Mouse (Mus musculus): ENCODE results near the gene Cmtm1. TPM values are rescaled to one million over a fixed set of nuclear protein-coding genes. Genes with fewer than 3 reads are reported as not detected.

The Cmtm1 gene
- not detected in 2 replicates for polyA plus RNA-seq (2015; fragmentation: Nextera tagmentation; extraction: Ambion mirVana)

DNA sequence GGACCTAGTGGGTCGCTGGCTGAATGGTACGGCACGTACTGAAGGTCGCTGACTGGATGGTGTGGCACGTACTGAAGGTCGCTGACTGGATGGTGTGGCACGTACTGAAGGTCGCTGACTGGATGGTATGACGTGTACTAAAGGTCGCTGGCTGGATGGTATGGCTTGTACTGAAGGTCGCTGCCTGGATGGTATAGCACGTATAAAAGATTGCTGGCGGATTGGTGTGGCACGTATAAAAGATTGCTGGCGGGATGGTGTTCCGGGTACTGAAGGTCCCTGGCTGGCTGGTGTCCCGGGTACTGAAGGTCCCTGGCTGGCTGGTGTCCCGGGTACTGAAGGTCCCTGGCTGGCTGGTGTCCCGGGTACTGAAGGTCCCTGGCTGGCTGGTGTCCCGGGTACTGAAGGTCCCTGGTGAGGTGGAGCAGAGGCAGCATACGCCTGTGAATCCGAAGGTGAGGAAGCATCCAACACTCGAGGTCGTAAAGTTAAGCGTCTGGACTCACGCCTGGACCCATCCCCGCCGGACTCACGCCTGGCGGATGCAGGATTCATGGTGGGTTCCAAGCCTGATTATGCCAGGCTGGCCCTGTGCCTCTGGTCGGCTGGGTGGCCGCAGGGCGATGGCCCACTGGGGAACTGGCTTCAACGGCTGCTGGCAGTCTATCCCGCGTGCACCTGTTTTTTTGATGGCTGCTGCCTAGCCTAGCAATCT lies at the start of gene Cmtm1, which contains the start of gene Gm45711:
Cmtm1 (minus strand) TSS at position 705 of the 715 bp plus-strand sequence.
Gm45711 (minus strand) TSS at position 641 of the 715 bp plus-strand sequence.

GRCm38 (mm10) chr8:104339229-104339982 lies 29.5 kb upstream of the Cmtm1 start, which contains the start of gene Cmtm3:
TSS of gene Cmtm3 (plus strand) at chr8:104339410.

DNA sequence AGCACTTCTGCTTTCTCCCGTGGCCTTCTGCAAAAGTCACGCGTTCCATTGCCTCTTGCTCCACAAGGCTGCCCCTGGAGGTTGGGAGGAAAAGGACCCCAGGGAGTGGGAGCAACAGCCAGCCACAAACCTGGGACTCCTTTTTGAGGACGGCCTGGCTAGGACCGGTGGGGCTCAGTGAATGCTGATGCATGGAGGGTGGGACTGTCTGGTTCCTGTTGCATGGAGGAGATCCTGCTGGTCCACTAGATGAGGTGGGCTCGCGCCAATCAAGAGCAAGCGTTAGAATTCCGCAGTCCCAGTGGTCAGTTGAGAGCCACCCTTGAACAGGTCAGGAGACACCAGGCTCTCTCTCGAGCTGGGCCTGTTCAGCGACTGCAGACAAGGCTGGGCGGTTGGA lies 12.0 kb upstream of the Cmtm1 start, which contains the start of gene Cmtm2b:
Cmtm2b (plus strand) TSS at position 301 of the 400 bp plus-strand sequence.

GRCm38 (mm10) chr8:104321267-104321666 lies 11.3 kb upstream of the Cmtm1 start, which contains the start of gene Gm11020:
TSS of gene Gm11020 (plus strand) at chr8:104321567.

GRCm38 (mm10) chr8:104293081-104293480 lies 16.9 kb downstream of the Cmtm1 start, which contains the start of gene Cmtm2a:
TSS of gene Cmtm2a (minus strand) at chr8:104293181.

GRCm38 (mm10) chr8:104250439-104251367 lies 59.2 kb downstream of the Cmtm1 start, which contains the start of gene Cklf:
TSS of gene Cklf (plus strand) at chr8:104250861.

GRCm38 (mm10) chr8:104248276-104248675 lies 61.7 kb downstream of the Cmtm1 start, which contains the start of gene Tk2:
TSS of gene Tk2 (minus strand) at chr8:104248558.

Other genes with a start within 250 kb of the Cmtm1 start
- gene Cdh5, start 208.5 kb downstream of the Cmtm1 start, polyA plus RNA-seq (2015; fragmentation: Nextera tagmentation; extraction: Ambion mirVana): 36.3 and 43.6 TPM in 2 replicates
- 1.2 TPM in 2 replicates for gene Bean1, start 139.7 kb downstream of the Cmtm1 start, polyA plus RNA-seq (2015; fragmentation: Nextera tagmentation; extraction: Ambion mirVana)
- 7.9 and 10.5 TPM in 2 replicates for gene Tk2, start 61.6 kb downstream of the Cmtm1 start, polyA plus RNA-seq (2015; fragmentation: Nextera tagmentation; extraction: Ambion mirVana)
- gene Cklf, start 59.3 kb downstream of the Cmtm1 start, polyA plus RNA-seq (2015; fragmentation: Nextera tagmentation; extraction: Ambion mirVana): 14.6 and 17.5 TPM in 2 replicates
- not detected in 2 replicates for gene Cmtm2a, start 17.0 kb downstream of the Cmtm1 start, polyA plus RNA-seq (2015; fragmentation: Nextera tagmentation; extraction: Ambion mirVana)
- not detected in 2 replicates for gene Gm45711, start 64 bp downstream of the Cmtm1 start, polyA plus RNA-seq (2015; fragmentation: Nextera tagmentation; extraction: Ambion mirVana)
- not detected in 2 replicates for gene Gm11020, start 11.4 kb upstream of the Cmtm1 start, polyA plus RNA-seq (2015; fragmentation: Nextera tagmentation; extraction: Ambion mirVana)
- gene Cmtm2b, start 12.1 kb upstream of the Cmtm1 start, polyA plus RNA-seq (2015; fragmentation: Nextera tagmentation; extraction: Ambion mirVana): not detected in 2 replicates
- gene Cmtm3, start 29.3 kb upstream of the Cmtm1 start, polyA plus RNA-seq (2015; fragmentation: Nextera tagmentation; extraction: Ambion mirVana): 78.2 and 93.7 TPM in 2 replicates
- 0.90 and 1.1 TPM in 2 replicates for gene Cmtm4, start 85.7 kb upstream of the Cmtm1 start, polyA plus RNA-seq (2015; fragmentation: Nextera tagmentation; extraction: Ambion mirVana)
- gene Dync1li2, start 132.9 kb upstream of the Cmtm1 start, polyA plus RNA-seq (2015; fragmentation: Nextera tagmentation; extraction: Ambion mirVana): 42.8 and 43.2 TPM in 2 replicates
- 0.38 and 0.42 TPM in 2 replicates for gene Terb1, start 199.8 kb upstream of the Cmtm1 start, polyA plus RNA-seq (2015; fragmentation: Nextera tagmentation; extraction: Ambion mirVana)
- 60.7 and 62.2 TPM in 2 replicates for gene Nae1, start 224.5 kb upstream of the Cmtm1 start, polyA plus RNA-seq (2015; fragmentation: Nextera tagmentation; extraction: Ambion mirVana)
- gene Car7, start 224.5 kb upstream of the Cmtm1 start, polyA plus RNA-seq (2015; fragmentation: Nextera tagmentation; extraction: Ambion mirVana): 1.1 and 1.4 TPM in 2 replicates

Data from skeletal muscle tissue, postnatal 0 days (tissue).